Mouse (Mus musculus): ENCODE data around the gene Gatad2a. TPM values are rescaled to one million over a fixed set of nuclear protein-coding genes. Genes with fewer than 3 reads are reported as not detected.
"Not testable (repeated sequence)": the region's sequence is repeated elsewhere in the genome, so short reads cannot be mapped to it uniquely, and the experiment has no call there.

Gene Gatad2a
- polyA plus RNA-seq, 1 experiment from 2014 or later = 54.7 TPM

DNA sequence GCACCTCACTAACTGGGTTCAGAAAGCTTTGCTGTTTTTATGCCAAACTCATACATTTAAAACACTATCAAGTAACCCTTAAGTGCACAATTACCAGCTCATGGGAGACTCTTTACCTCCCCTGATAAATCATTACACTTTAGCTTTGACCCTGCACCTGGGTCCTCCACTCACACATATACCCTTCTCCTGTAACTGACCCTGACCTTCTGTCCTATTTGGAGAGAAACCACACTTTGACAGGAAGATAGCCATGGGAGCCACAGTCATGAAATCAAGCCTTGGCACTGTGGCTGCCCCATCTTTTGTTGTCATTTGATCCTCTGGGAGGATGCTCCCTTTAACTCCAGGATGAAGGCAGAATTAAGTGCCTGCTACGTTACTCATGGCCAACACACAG is 41.5 kb downstream of the Gatad2a start:
- WGBS = 62% methylated on average over 1 of the region's 1 CpGs
- H3K27ac ChIP-seq = no peak overlapping the region
- ATAC-seq = no peak
- no peak overlapping the region for H3K4me2 ChIP-seq (replicated peaks)
- H3K9ac ChIP-seq = no peak overlapping the region
- H3K4me3 ChIP-seq (replicated peaks) = no peak overlapping the region
- H3K27me3 ChIP-seq (replicated peaks) = no peaks in the 10 kb centered on the region
- H3K9me3 ChIP-seq = no peaks in the 10 kb centered on the region
- no peaks in the 10 kb centered on the region for H3K36me3 ChIP-seq
- H3K4me1 ChIP-seq (replicated peaks) = no peaks in the 10 kb centered on the region

- H3K4me3 ChIP-seq (replicated peaks) = no peak overlapping the region
- 69% methylated on average over 4 of the region's 4 CpGs for WGBS
- no peaks in the 10 kb centered on the region for H3K4me1 ChIP-seq (replicated peaks)
- H3K27me3 ChIP-seq (replicated peaks) = no peaks in the 10 kb centered on the region
- H3K9ac ChIP-seq = no peak overlapping the region
- no peak overlapping the region for H3K4me2 ChIP-seq (replicated peaks)
- no peak overlapping the region for H3K27ac ChIP-seq
- 0 out of 2 replicates have a peak, but pooled peaks cover under 1% of the 10 kb centered on the region for H3K36me3 ChIP-seq
- no peak for ATAC-seq
- H3K9me3 ChIP-seq = no peaks in the 10 kb centered on the region
Observed at GRCm38 (mm10) chr8:69954213-69954612, 42.0 kb downstream of the Gatad2a start.

DNA sequence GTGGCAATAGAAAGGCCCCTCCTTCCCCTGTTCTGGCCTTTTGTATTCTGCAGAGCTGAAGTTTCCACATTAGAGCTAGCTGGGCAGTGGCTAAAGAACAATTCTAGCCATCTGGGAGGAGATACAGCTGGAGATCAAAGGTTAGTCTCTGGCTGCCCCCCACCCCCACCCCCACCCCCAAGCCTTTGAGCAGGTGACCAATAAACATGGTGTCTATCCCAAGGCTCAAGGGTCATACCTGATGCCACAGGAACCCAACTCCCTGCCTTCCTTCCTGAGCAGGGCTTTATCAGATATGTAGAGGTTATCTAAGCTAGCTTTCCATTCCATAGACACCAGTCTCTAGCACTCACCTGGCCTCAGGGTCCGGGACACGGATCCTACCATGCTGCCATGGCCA is 45.9 kb downstream of the Gatad2a start:
- Histone ChIP-seq H3K27me3 (replicated peaks) (no peaks in the 10 kb centered on the region), H3K9me3 (no peaks in the 10 kb centered on the region), H3K4me2 (replicated peaks) (no peak overlapping the region), H3K27ac (no peak overlapping the region), H3K4me1 (replicated peaks) (no peaks in the 10 kb centered on the region), H3K4me3 (replicated peaks) (no peak overlapping the region), H3K9ac (no peak overlapping the region), H3K36me3 (peaks cover 12% of the 10 kb centered on the region; the same call in 1 of the 2 replicates)
- 77% methylated on average over 2 of the region's 2 CpGs for WGBS
- peak; percentile 73 for ATAC-seq

DNA sequence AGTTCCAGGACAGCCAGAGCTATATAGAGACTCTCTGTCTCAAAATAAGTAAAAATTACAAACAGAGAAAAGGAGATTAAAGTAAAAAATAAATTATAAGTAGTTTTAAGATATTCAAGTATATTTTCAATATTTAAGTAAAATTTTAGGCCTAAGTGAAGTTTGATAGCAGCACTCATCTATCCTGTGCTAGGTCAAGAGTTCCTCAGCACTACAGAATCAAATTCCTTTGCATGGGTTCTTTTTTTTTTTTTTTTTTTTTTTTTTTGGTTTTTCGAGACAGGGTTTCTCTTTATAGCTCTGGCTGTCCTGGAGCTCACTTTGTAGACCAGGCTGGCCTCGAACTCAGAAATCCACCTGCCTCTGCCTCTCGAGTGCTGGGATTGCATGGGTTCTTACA is 53.7 kb downstream of the Gatad2a start:
- not testable (repeated sequence) for H3K27me3 ChIP-seq (replicated peaks); H3K4me3 ChIP-seq (replicated peaks); H3K9ac ChIP-seq; H3K9me3 ChIP-seq; H3K4me2 ChIP-seq (replicated peaks); ATAC-seq; H3K27ac ChIP-seq; H3K36me3 ChIP-seq
- 75% methylated on average over 3 of the region's 3 CpGs for WGBS
- peaks cover 27% of the 10 kb centered on the region for H3K4me1 ChIP-seq (replicated peaks)

DNA sequence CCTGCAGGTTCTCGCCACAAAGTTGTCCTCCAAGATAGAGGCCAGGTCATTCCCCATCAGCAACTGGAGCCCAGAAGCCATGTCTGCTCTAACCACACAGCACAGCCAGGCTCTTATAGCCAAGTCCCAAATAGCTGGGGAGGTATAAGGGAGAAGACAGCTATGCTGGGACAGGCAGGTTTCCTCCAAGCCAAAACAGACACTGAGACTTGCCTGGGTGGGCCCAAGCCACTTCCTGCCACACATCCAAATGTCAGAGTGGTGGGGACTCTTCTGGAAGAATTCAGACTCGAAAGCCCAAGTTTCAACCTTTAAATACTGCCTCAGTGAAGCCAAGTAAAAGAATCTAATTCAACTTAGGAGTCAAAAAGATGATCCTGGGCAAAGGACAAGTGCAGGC is 55.8 kb downstream of the Gatad2a start:
- WGBS = 83% methylated on average over 2 of the region's 2 CpGs
- Histone ChIP-seq H3K9me3 (no peaks in the 10 kb centered on the region), H3K4me1 (replicated peaks) (peaks cover 41% of the 10 kb centered on the region), H3K9ac (no peak overlapping the region), H3K27me3 (replicated peaks) (no peaks in the 10 kb centered on the region), H3K4me2 (replicated peaks) (no peak overlapping the region), H3K27ac (0 out of 2 replicates have a peak overlapping the region, but pooled peaks have one; percentile 5), H3K4me3 (replicated peaks) (no peak overlapping the region), H3K36me3 (0 out of 2 replicates have a peak, but pooled peaks cover under 1% of the 10 kb centered on the region)
- no peak for ATAC-seq

DNA sequence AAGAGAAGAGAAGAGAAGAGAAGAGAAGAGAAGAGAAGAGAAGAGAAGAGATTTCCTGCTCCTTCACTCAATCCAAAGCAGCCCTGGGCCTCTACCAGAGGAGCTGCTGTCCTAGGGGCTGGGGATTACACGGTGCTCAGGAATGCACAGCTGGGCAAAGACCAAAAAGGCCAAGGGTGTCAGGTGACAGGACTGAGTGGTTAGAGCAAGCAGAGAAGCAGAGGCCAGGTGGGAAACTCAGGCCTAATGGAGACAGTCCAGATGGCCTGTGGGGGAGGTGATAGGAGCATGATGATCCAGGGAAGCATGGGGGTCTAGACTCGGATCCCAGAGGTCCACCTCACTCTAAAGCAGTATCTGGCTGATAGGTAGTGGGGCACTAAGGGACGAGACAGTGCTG is 56.6 kb downstream of the Gatad2a start:
- no peaks in the 10 kb centered on the region; the same call in 1 of the 2 replicates for H3K36me3 ChIP-seq
- 23% methylated on average over 3 of the region's 3 CpGs for WGBS
- H3K27me3 ChIP-seq (replicated peaks) = no peaks in the 10 kb centered on the region
- peak overlapping the region; percentile 22; the same call in 1 of the 2 replicates for H3K27ac ChIP-seq
- H3K9ac ChIP-seq = no peak overlapping the region
- no peak overlapping the region for H3K4me2 ChIP-seq (replicated peaks)
- H3K4me1 ChIP-seq (replicated peaks) = peaks cover 41% of the 10 kb centered on the region
- no peak overlapping the region for H3K4me3 ChIP-seq (replicated peaks)
- H3K9me3 ChIP-seq = no peaks in the 10 kb centered on the region
- no peak for ATAC-seq

- 72% methylated on average over 6 of the region's 6 CpGs for WGBS
Observed at GRCm38 (mm10) chr8:69938245-69938982, 57.8 kb downstream of the Gatad2a start.

GRCm38 (mm10) chr8:69937466-69937865 is 58.7 kb downstream of the Gatad2a start:
- Histone ChIP-seq H3K27me3 (replicated peaks) (no peaks in the 10 kb centered on the region), H3K4me3 (replicated peaks) (no peak overlapping the region), H3K4me1 (replicated peaks) (peaks cover 41% of the 10 kb centered on the region), H3K27ac (no peak overlapping the region), H3K9me3 (no peaks in the 10 kb centered on the region), H3K4me2 (replicated peaks) (no peak overlapping the region), H3K36me3 (no peaks in the 10 kb centered on the region; the same call in 1 of the 2 replicates), H3K9ac (no peak overlapping the region)
- ATAC-seq = no peak
- WGBS = 72% methylated on average over 3 of the region's 3 CpGs

More at GRCm38 (mm10) chr8:69938245-69938982, 57.8 kb downstream of the Gatad2a start:
- Histone ChIP-seq H3K36me3 (no peaks in the 10 kb centered on the region; the same call in 1 of the 2 replicates), H3K4me1 (replicated peaks) (peaks cover 41% of the 10 kb centered on the region), H3K4me2 (replicated peaks) (no peak overlapping the region), H3K27me3 (replicated peaks) (no peaks in the 10 kb centered on the region), H3K9ac (no peak overlapping the region), H3K9me3 (no peaks in the 10 kb centered on the region), H3K27ac (no peak overlapping the region), H3K4me3 (replicated peaks) (no peak overlapping the region)
- no peak for ATAC-seq

- Histone ChIP-seq H3K4me1 (replicated peaks) (peaks cover 37% of the 10 kb centered on the region), H3K4me3 (replicated peaks) (no peak overlapping the region), H3K36me3 (no peaks in the 10 kb centered on the region; the same call in 1 of the 2 replicates), H3K9me3 (no peaks in the 10 kb centered on the region), H3K9ac (no peak overlapping the region), H3K4me2 (replicated peaks) (no peak overlapping the region), H3K27ac (peak overlapping the region; percentile 54; the same call in 1 of the 2 replicates), H3K27me3 (replicated peaks) (no peaks in the 10 kb centered on the region)
- peak; percentile 83 for ATAC-seq
- whole genome bisulfite sequencing = 53% methylated on average over 7 of the region's 7 CpGs
Observed at GRCm38 (mm10) chr8:69936050-69936794, 60.0 kb downstream of the Gatad2a start.

DNA sequence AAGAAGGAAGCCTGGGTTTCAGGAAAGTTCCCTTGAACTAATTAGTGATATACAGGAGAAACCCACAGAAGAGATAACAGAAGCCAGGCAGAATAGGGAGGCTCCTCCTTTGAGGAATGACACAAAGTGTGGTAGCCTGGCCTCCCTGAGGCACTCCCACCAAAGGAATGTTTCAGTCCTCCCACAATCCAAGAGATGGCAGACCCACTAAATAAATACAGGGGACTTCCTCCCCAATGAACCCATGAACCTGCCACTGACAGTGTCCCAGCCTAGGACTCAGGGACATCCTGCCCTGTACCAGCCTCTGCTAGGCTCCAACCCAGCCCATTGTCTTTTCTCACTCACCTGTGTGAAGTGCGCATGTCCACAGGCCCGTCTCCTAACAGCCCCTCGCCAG is 60.8 kb downstream of the Gatad2a start:
- H3K36me3 ChIP-seq = no peaks in the 10 kb centered on the region; the same call in 1 of the 2 replicates
- ATAC-seq = peak; percentile 45
- H3K27me3 ChIP-seq (replicated peaks) = no peaks in the 10 kb centered on the region
- H3K27ac ChIP-seq = peak overlapping the region; percentile 54
- H3K4me3 ChIP-seq (replicated peaks) = no peak overlapping the region
- no peak overlapping the region for H3K9ac ChIP-seq
- H3K4me1 ChIP-seq (replicated peaks) = peaks cover 37% of the 10 kb centered on the region
- no peak overlapping the region for H3K4me2 ChIP-seq (replicated peaks)
- WGBS = 71% methylated on average over 3 of the region's 3 CpGs
- no peaks in the 10 kb centered on the region for H3K9me3 ChIP-seq

DNA sequence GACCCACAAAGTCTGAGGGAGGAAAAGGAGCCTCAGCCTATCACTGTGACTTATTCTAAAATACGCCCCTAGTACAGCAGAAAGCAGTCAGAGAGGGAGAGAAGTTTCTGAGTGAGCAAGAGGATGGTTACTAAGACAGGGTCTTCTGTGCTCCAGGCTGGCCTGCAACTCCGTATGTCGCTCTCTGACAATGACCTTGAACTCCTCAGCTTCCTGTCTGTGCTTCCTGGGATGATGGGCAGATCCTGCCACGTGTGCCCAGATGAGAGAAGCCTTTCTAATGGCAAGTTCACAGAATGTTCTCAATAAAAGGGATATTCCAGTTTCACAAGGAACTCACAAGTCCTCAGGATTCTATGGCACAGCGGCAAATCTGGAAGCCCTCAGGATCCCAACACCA is 61.6 kb downstream of the Gatad2a start:
- Histone ChIP-seq H3K4me2 (replicated peaks) (no peak overlapping the region), H3K4me3 (replicated peaks) (no peak overlapping the region), H3K9me3 (no peaks in the 10 kb centered on the region), H3K27me3 (replicated peaks) (no peaks in the 10 kb centered on the region), H3K4me1 (replicated peaks) (peaks cover 28% of the 10 kb centered on the region), H3K27ac (no peak overlapping the region), H3K36me3 (no peaks in the 10 kb centered on the region; the same call in 1 of the 2 replicates), H3K9ac (no peak overlapping the region)
- 80% methylated on average over 5 of the region's 5 CpGs for WGBS
- ATAC-seq = no peak

GRCm38 (mm10) chr8:69933811-69934210 is 62.4 kb downstream of the Gatad2a start:
- Histone ChIP-seq H3K4me1 (replicated peaks) (peaks cover 26% of the 10 kb centered on the region), H3K9ac (no peak overlapping the region), H3K4me2 (replicated peaks) (no peak overlapping the region), H3K27ac (no peak overlapping the region), H3K36me3 (no peaks in the 10 kb centered on the region; the same call in 1 of the 2 replicates), H3K9me3 (no peaks in the 10 kb centered on the region), H3K27me3 (replicated peaks) (no peaks in the 10 kb centered on the region), H3K4me3 (replicated peaks) (no peak overlapping the region)
- 74% methylated on average over 2 of the region's 2 CpGs for WGBS
- ATAC-seq = no peak
